Mouse (Mus musculus) liver, embryonic 11.5 days (tissue): ENCODE measurements at regions not wholly inside any gene's neighbourhood (a gene's known extent, or its start where the extent isn't known, plus 50 kb on each side); places are given as distances from the start of the nearest gene placed in this dataset.
"Not testable (repeated sequence)": the region's sequence is repeated elsewhere in the genome, so short reads cannot be mapped to it uniquely, and the experiment has no call there.

ENCODE experiments used
- ATAC-seq: fragments of 200-750 bp; cut with Nextera tagmentation; replicated peaks from 2 replicates; pipeline ENCODE4 v1.8.0; 2017; ENCODE audit warnings: moderate number of reproducible peaks, mild to moderate bottlenecking, moderate TSS enrichment, moderate library complexity; ENCODE audit not compliant: low FRiP score
- DNase-seq: peaks from one replicate; pipeline ENCODE4 v3.0.0-alpha.2; 2017; ENCODE audit warnings: low spot score
- H3K27ac ChIP-seq: fragments of 300-500 bp; sonication (generic); 2 replicates; pipeline ENCODE4 v1.5.1; 2014; ENCODE audit warnings: mild to moderate bottlenecking, low read depth, low read length, control low read depth
- H3K27me3 ChIP-seq: fragments of 300-500 bp; sonication (generic); replicated peaks from 2 replicates; pipeline ENCODE4 v1.6.1; 2014; ENCODE audit warnings: low read length, mixed read lengths; ENCODE audit not compliant: control insufficient read depth, insufficient read depth
- H3K36me3 ChIP-seq: fragments of 300-500 bp; sonication (generic); 2 replicates; pipeline ENCODE4 v1.6.1; 2014; ENCODE audit warnings: mild to moderate bottlenecking, low read length, moderate library complexity, mixed read lengths; ENCODE audit not compliant: control insufficient read depth, insufficient read depth
- H3K4me1 ChIP-seq: fragments of 300-500 bp; sonication (generic); replicated peaks from 2 replicates; pipeline ENCODE4 v1.6.1; 2014; ENCODE audit warnings: low read length, mixed read lengths; ENCODE audit not compliant: control insufficient read depth, insufficient read depth
- H3K4me2 ChIP-seq: fragments of 300-500 bp; sonication (generic); 2 replicates; pipeline ENCODE4 v1.6.1; 2014; ENCODE audit warnings: mild to moderate bottlenecking, control low read depth, moderate library complexity
- H3K4me3 ChIP-seq: fragments of 300-500 bp; sonication (generic); 2 replicates; pipeline ENCODE4 v1.5.1; 2014; ENCODE audit warnings: low read depth, low read length, control low read depth
- H3K9ac ChIP-seq: fragments of 300-500 bp; sonication (generic); 2 replicates; pipeline ENCODE4 v1.6.1; 2014; ENCODE audit warnings: low read depth, low read length, control low read depth
- H3K9me3 ChIP-seq: fragments of 300-500 bp; sonication (generic); 2 replicates; pipeline ENCODE4 v1.6.1; 2016; ENCODE audit warnings: low read length, inconsistent platforms, mixed read lengths; ENCODE audit not compliant: control insufficient read depth
- WGBS: fragments of 180-500 bp; shearing (Covaris S2); extraction: QIAGEN DNeasy Blood & Tissue Kit; methylation state at CpG from one replicate; pipeline ENCODE4 v1.1.7; 2014; 5-methylcytosine and 5-hydroxymethylcytosine counted together

GRCm38 (mm10) chr2:57185151-57185550 is 52.3 kb upstream of the Gpd2 start:
- Histone ChIP-seq H3K4me1 (0 out of 2 replicates have a peak, but pooled peaks cover 3% of the 10 kb centered on the region), H3K9ac (no peak overlapping the region), H3K27me3 (no peaks in the 10 kb centered on the region), H3K36me3 (no peaks in the 10 kb centered on the region), H3K27ac (no peak overlapping the region), H3K4me2 (no peak overlapping the region), H3K4me3 (no peak overlapping the region), H3K9me3 (no peaks in the 10 kb centered on the region)
- ATAC-seq (no peak), DNase-seq (no peak)
- WGBS, result 24% methylated on average over 1 of the region's 1 CpGs

GRCm38 (mm10) chr2:57183108-57183507 is 54.3 kb upstream of the Gpd2 start:
- not testable (repeated sequence) for H3K4me2 ChIP-seq
- WGBS, result 72% methylated on average over 3 of the region's 3 CpGs

DNA sequence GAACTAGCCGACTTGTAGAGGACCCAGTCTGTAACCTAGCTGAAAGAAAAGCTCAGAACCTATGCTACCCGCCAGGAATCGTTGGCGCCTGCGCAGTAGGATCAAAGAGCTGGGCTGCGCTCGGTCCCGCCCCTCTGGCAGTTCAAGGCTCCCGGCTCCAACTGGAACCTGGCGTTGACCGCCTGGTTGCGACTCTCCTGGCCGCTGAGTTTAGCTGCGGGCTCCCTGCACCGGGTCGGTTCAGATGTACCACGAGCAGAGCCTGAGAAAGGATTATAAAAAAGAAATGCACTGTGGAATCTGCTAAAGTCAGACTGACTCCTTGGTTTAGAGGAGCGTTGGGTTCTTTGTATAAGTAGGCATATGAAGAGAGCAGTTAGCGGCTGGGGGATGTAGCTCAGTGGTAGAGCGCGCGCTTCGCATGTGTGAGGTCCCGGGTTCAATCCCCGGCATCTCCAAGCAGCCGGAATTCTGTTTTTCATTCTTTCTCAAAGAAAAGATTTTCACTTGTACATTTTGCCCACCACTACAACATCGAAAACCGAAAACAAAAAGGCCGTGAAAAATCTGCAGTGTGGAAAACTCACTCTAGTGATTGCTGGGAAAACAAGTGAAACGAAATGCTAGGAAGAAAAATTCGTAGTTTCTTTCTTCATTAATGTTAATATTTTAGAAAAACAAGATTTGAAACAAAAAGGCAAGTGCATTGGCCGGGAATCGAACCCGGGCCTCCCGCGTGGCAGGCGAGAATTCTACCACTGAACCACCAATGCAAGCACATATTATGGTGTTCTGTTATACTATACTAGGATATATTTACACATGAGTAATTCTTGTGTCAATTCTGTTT is 55.5 kb upstream of the Gpd2 start:
- Histone ChIP-seq H3K9me3 (no peaks in the 10 kb centered on the region), H3K4me3 (peak overlapping the region; percentile 71), H3K4me1 (no peaks in the 10 kb centered on the region), H3K4me2 (peak overlapping the region; percentile 71), H3K36me3 (no peaks in the 10 kb centered on the region), H3K27ac (peak overlapping the region; percentile 73), H3K27me3 (no peaks in the 10 kb centered on the region), H3K9ac (peak overlapping the region; percentile 75)
- peak; percentile 88 for DNase-seq
- WGBS, result under 1% methylated on average over 37 of the region's 37 CpGs
- peak; percentile 96 for ATAC-seq

More at GRCm38 (mm10) chr2:57183108-57183507, 54.3 kb upstream of the Gpd2 start:
- not testable (repeated sequence) for H3K36me3 ChIP-seq, ATAC-seq, H3K27ac ChIP-seq, H3K27me3 ChIP-seq, H3K4me3 ChIP-seq, H3K9me3 ChIP-seq, DNase-seq, H3K9ac ChIP-seq, H3K4me1 ChIP-seq

DNA sequence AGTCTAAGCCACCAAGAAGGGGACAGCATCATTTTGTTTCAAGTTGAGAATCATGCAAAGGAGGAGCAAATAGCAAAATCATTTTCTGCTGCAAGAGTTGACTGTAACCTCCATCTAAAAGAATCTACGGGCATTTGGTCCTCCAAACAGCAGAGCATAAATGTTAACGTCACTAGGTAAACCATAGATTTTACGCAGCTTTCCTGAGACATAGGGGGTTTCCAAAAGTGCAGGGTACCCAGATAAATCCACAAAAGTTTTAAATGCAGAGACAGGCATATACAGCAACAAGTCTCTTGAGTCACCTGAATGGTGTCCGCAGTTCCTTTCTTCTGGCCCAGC is 56.1 kb upstream of the Gpd2 start:
- H3K4me3 ChIP-seq, result peak overlapping the region; percentile 71
- peak; percentile 8 for ATAC-seq
- no peaks in the 10 kb centered on the region for H3K4me1 ChIP-seq
- DNase-seq, result no peak
- H3K4me2 ChIP-seq, result peak overlapping the region; percentile 71
- H3K27ac ChIP-seq, result peak overlapping the region; percentile 73; the same call in 1 of the 2 replicates
- no peaks in the 10 kb centered on the region for H3K9me3 ChIP-seq
- H3K9ac ChIP-seq, result peak overlapping the region; percentile 75
- H3K36me3 ChIP-seq, result no peaks in the 10 kb centered on the region
- H3K27me3 ChIP-seq, result no peaks in the 10 kb centered on the region
- 25% methylated on average over 4 of the region's 4 CpGs for WGBS

- Histone ChIP-seq H3K4me2 (no peak overlapping the region), H3K4me1 (no peaks in the 10 kb centered on the region), H3K27me3 (no peaks in the 10 kb centered on the region), H3K9ac (no peak overlapping the region), H3K27ac (no peak overlapping the region), H3K9me3 (no peaks in the 10 kb centered on the region), H3K4me3 (no peak overlapping the region), H3K36me3 (no peaks in the 10 kb centered on the region)
- DNase-seq (no peak), ATAC-seq (no peak)
- 74% methylated on average over 6 of the region's 6 CpGs for WGBS
Observed at GRCm38 (mm10) chr2:57178056-57178455, 54.3 kb upstream of the Nr4a2 start.

DNA sequence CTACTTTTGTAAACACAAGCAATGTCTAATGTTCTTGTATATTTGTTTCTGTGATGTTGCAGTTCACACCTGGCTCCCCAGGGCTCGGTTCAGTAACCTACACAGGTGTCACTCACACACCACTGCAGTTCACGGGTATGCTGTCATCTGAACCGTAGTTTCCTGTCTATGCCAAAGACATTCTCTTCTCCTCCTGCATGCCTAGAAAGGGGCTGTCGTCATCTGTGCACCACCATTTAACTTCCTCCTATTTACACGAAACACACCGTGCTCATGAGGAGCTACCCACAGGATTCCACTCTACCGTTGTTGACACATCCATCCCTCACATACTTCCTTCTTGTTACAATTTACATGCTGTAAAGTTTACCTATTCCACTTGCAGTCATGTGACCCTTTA is 52.7 kb upstream of the Nr4a2 start:
- Histone ChIP-seq H3K36me3 (no peaks in the 10 kb centered on the region), H3K27me3 (no peaks in the 10 kb centered on the region), H3K4me2 (no peak overlapping the region), H3K9ac (no peak overlapping the region), H3K27ac (no peak overlapping the region), H3K4me1 (no peaks in the 10 kb centered on the region), H3K4me3 (no peak overlapping the region), H3K9me3 (no peaks in the 10 kb centered on the region)
- DNase-seq (no peak), ATAC-seq (no peak)
- 62% methylated on average over 7 of the region's 7 CpGs for WGBS

DNA sequence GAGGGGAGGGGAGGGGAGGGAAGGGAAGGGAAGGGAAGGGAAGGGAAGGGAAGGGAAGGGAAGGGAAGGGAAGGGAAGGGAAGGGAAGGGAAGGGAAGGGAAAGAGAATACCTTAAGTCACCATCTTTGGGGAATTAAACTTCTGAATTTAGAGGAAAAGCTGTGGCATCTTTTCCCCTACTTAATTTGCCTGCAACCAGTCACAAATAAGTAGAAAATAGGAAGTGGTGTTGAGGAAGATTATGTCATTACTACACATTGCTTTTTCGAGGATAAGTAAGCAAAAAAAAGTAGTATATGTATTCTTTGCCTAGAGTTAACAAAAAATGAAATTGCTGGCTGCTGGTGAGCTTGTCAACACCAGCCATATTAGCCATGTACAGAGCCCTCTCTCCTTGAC is 51.4 kb upstream of the Nr4a2 start:
- H3K9ac ChIP-seq, result no peak overlapping the region
- 45% methylated on average over 1 of the region's 1 CpGs for WGBS
- H3K4me1 ChIP-seq, result no peaks in the 10 kb centered on the region
- ATAC-seq, result no peak
- H3K4me2 ChIP-seq, result no peak overlapping the region
- no peaks in the 10 kb centered on the region for H3K9me3 ChIP-seq
- no peak overlapping the region for H3K4me3 ChIP-seq
- no peaks in the 10 kb centered on the region for H3K36me3 ChIP-seq
- no peaks in the 10 kb centered on the region for H3K27me3 ChIP-seq
- no peak for DNase-seq
- H3K27ac ChIP-seq, result no peak overlapping the region
